Mouse (Mus musculus) adipocyte (in vitro differentiated cells): ENCODE results near the gene Phb.

Experiments
- DNase-seq: peaks from one replicate; pipeline ENCODE4 v3.0.0-alpha.2; 2016; ENCODE audit warnings: low spot score

Phb gene

GRCm38 (mm10) chr11:95666529-95667149 is at the start of gene Phb:
Gene Phb, plus strand, starts transcription at chr11:95666957.
- peak; percentile 99 for DNase-seq

GRCm38 (mm10) chr11:95617785-95618465 is 48.8 kb upstream of the Phb start:
- DNase-seq: peak; percentile 49

- DNase-seq: no peak
These were observed 47.7 kb upstream of the Phb start for GRCm38 (mm10) chr11:95619081-95619480.

GRCm38 (mm10) chr11:95619886-95620444 is 46.8 kb upstream of the Phb start:
- DNase-seq: peak; percentile 30

GRCm38 (mm10) chr11:95621010-95621409 is 45.7 kb upstream of the Phb start:
- no peak for DNase-seq

GRCm38 (mm10) chr11:95621541-95622130 is 45.1 kb upstream of the Phb start:
- DNase-seq: no peak

- DNase-seq: no peak
These were observed 44.3 kb upstream of the Phb start for GRCm38 (mm10) chr11:95622426-95622825.

GRCm38 (mm10) chr11:95630558-95630957 is 36.2 kb upstream of the Phb start:
- no peak for DNase-seq

- DNase-seq: no peak
These were observed 35.5 kb upstream of the Phb start for GRCm38 (mm10) chr11:95631301-95631700.

GRCm38 (mm10) chr11:95632474-95632873 is 34.3 kb upstream of the Phb start:
- DNase-seq: no peak

- no peak for DNase-seq
These were observed 33.2 kb upstream of the Phb start for GRCm38 (mm10) chr11:95633512-95634000.

- DNase-seq: no peak
These were observed 31.7 kb upstream of the Phb start for GRCm38 (mm10) chr11:95635030-95635429.

- no peak for DNase-seq
These were observed 26.0 kb upstream of the Phb start for GRCm38 (mm10) chr11:95640751-95641150.

- DNase-seq: no peak
These were observed 24.1 kb upstream of the Phb start for GRCm38 (mm10) chr11:95642534-95643280.

GRCm38 (mm10) chr11:95643856-95644255 is 22.9 kb upstream of the Phb start:
- no peak for DNase-seq

GRCm38 (mm10) chr11:95644381-95644780 is 22.4 kb upstream of the Phb start:
- no peak for DNase-seq

GRCm38 (mm10) chr11:95645397-95646153 is 21.2 kb upstream of the Phb start:
- no peak for DNase-seq

- no peak for DNase-seq
These were observed 20.6 kb upstream of the Phb start for GRCm38 (mm10) chr11:95646154-95646490.

GRCm38 (mm10) chr11:95647791-95648190 is 19.0 kb upstream of the Phb start:
- DNase-seq: no peak

- DNase-seq: peak; percentile 78
These were observed 17.9 kb upstream of the Phb start for GRCm38 (mm10) chr11:95648827-95649226.

GRCm38 (mm10) chr11:95649560-95649959 is 17.2 kb upstream of the Phb start:
- no peak for DNase-seq

GRCm38 (mm10) chr11:95650001-95650400 is 16.8 kb upstream of the Phb start:
- DNase-seq: no peak
